In genomic region chr9:40442784-40443183, GRCm38 (mm10) we compare ENCODE assay signal across 24 mouse cellular contexts.
DNase-seq lines count a peak whose midpoint lies in the region; ATAC-seq lines count a peak whose summit lies in the region.
"Had no signal": no experiment of that assay in that cellular context is flagged by ENCODE, and none has a peak within 500 bp of the region (broad histone marks: within the 10 kb centered on the region; RNA-seq: fewer than 3 reads in every experiment).

No protein-coding gene starts in this region.

- WGBS in midbrain, embryonic 11.5 days: 64% methylated on average over 5 of the region's 5 CpGs
- 65% methylated on average over 5 of the region's 5 CpGs for WGBS in midbrain, embryonic 10.5 days

- ATAC-seq in midbrain, embryonic 11.5 days (ENCODE audit: low FRiP score): no peak
- ATAC-seq: activated CD4-positive, CD25-positive, alpha-beta regulatory T cell, adult 4 months; forebrain, embryonic 15.5 days had no signal

- H3K27me3 ChIP-seq in midbrain, embryonic 11.5 days (ENCODE audit: control insufficient read depth, insufficient read depth, low read length): no peaks in the 10 kb centered on the region
- H3K27me3 ChIP-seq in midbrain, embryonic 10.5 days (ENCODE audit: low read depth, poor library complexity, severe bottlenecking): no peaks in the 10 kb centered on the region
- H3K27me3 ChIP-seq: embryonic facial prominence, embryonic 13.5 days; forebrain, embryonic 12.5 days; forebrain, embryonic 15.5 days; heart, embryonic 13.5 days; hindbrain, embryonic 12.5 days; hindbrain, embryonic 15.5 days had no signal

- no peak overlapping the region for H3K27ac ChIP-seq in midbrain, embryonic 11.5 days (ENCODE audit: low read depth, low read length)
- H3K27ac ChIP-seq in midbrain, embryonic 10.5 days (replicated peaks): no peak overlapping the region
- H3K27ac ChIP-seq: embryonic facial prominence, embryonic 10.5 days; embryonic facial prominence, embryonic 13.5 days; forebrain, embryonic 12.5 days; heart, adult 2 months; heart, embryonic 10.5 days; heart, embryonic 13.5 days; hindbrain, embryonic 12.5 days; hindbrain, embryonic 15.5 days had no signal

- H3K9ac ChIP-seq in midbrain, embryonic 11.5 days (ENCODE audit: low read length): no peak overlapping the region
- H3K9ac ChIP-seq: embryonic facial prominence, embryonic 13.5 days; forebrain, embryonic 12.5 days; forebrain, embryonic 15.5 days; heart, embryonic 13.5 days; hindbrain, embryonic 12.5 days; hindbrain, embryonic 15.5 days had no signal

- H3K4me1 ChIP-seq in midbrain, embryonic 11.5 days (ENCODE audit: control insufficient read depth, insufficient read depth, low read length): no peaks in the 10 kb centered on the region
- H3K4me1 ChIP-seq in midbrain, embryonic 10.5 days: peaks cover 27% of the 10 kb centered on the region

- DNase-seq in heart, adult 11 months: peak; percentile 87
- no peak for DNase-seq in heart, postnatal 14 days
- peak; percentile 73 for DNase-seq in kidney, adult 9 months
- no peak for DNase-seq in kidney, postnatal 10 days
- DNase-seq in midbrain, embryonic 11.5 days (ENCODE audit: low spot score, missing footprints): peak; percentile 76
- DNase-seq in midbrain, embryonic 10.5 days (ENCODE audit: low spot score): no peak
- DNase-seq: adrenal gland, adult 8-10 months; adrenal gland, postnatal 25 days; cerebellum, adult 11-12 months; cerebellum, adult 8-10 months; cerebellum, postnatal 36 days; embryo, embryonic 11 days; gastrocnemius, postnatal 25 days; heart, adult 2 months had no signal

- intact Hi-C loops in heart, postnatal 14 days (cut with DNase I): no loop called here

- no peaks in the 10 kb centered on the region for H3K9me3 ChIP-seq in midbrain, embryonic 11.5 days (ENCODE audit: control insufficient read depth, low read length)
- H3K9me3 ChIP-seq in midbrain, embryonic 10.5 days (replicated peaks): no peaks in the 10 kb centered on the region
- H3K9me3 ChIP-seq: embryonic facial prominence, embryonic 10.5 days; embryonic facial prominence, embryonic 13.5 days; forebrain, embryonic 12.5 days; forebrain, embryonic 15.5 days; heart, embryonic 10.5 days; heart, embryonic 13.5 days; hindbrain, embryonic 12.5 days; hindbrain, embryonic 15.5 days had no signal

- H3K36me3 ChIP-seq in midbrain, embryonic 11.5 days (ENCODE audit: control insufficient read depth, insufficient read depth, low read length): no peaks in the 10 kb centered on the region
- no peaks in the 10 kb centered on the region for H3K36me3 ChIP-seq in midbrain, embryonic 10.5 days
- H3K36me3 ChIP-seq: embryonic facial prominence, embryonic 10.5 days; embryonic facial prominence, embryonic 13.5 days; forebrain, embryonic 12.5 days; forebrain, embryonic 15.5 days; hindbrain, embryonic 12.5 days; hindbrain, embryonic 15.5 days had no signal

- H3K4me2 ChIP-seq in midbrain, embryonic 11.5 days: no peak overlapping the region
- H3K4me2 ChIP-seq: embryonic facial prominence, embryonic 13.5 days; forebrain, embryonic 12.5 days; forebrain, embryonic 15.5 days; heart, embryonic 13.5 days; hindbrain, embryonic 12.5 days; hindbrain, embryonic 15.5 days had no signal

- H3K4me3 ChIP-seq in midbrain, embryonic 11.5 days (ENCODE audit: low read depth, low read length): no peak overlapping the region
- no peak overlapping the region for H3K4me3 ChIP-seq in midbrain, embryonic 10.5 days
- H3K4me3 ChIP-seq: embryonic facial prominence, embryonic 10.5 days; embryonic facial prominence, embryonic 13.5 days; erythroblast, embryonic 14.5 days; forebrain, embryonic 12.5 days; forebrain, embryonic 15.5 days; heart, adult 2 months; heart, embryonic 10.5 days; heart, embryonic 13.5 days; hindbrain, embryonic 12.5 days; hindbrain, embryonic 15.5 days had no signal

Comparison
In these comparisons a context has a peak if more than half of its experiments do, and no peak if none do; other contexts are left out.
1. DNase-seq: peak in heart, adult 11 months (single experiment), kidney, adult 9 months (single experiment) and midbrain, embryonic 11.5 days (single experiment); none in heart, postnatal 14 days (0 of 2), kidney, postnatal 10 days (single experiment) and midbrain, embryonic 10.5 days (single experiment).